8 mouse cellular contexts compared by ENCODE assay signal in genomic region chr2:28792931-28793610, GRCm38 (mm10). TPM values are rescaled to one million over a fixed set of nuclear protein-coding genes. Genes with fewer than 3 reads are reported as not detected.
DNase-seq lines count a peak whose midpoint lies in the region; ATAC-seq and TF ChIP-seq lines count a peak whose summit lies in the region.
"Had no signal": no experiment of that assay in that cellular context is flagged by ENCODE, and none has a peak within 500 bp of the region (broad histone marks: within the 10 kb centered on the region; RNA-seq: fewer than 3 reads in every experiment).

No protein-coding gene starts in this region.

- TF ChIP-seq EP300 in MEL (IDR thresholded peaks at IDR 0.05; ENCODE audit: low read depth in 1 of 2, low read length in 2 of 2), result no peak

- TF ChIP-seq RAD21 in MEL (IDR thresholded peaks at IDR 0.05; ENCODE audit: low read depth, low read length), result no peak

- no peaks in the 10 kb centered on the region for H3K79me2 ChIP-seq in MEL (ENCODE audit: control insufficient read depth, insufficient read depth, low read length, poor library complexity)

- WGBS in forebrain, embryonic 11.5 days, result 26% methylated on average over 5 of the region's 6 CpGs
- WGBS in hindbrain, embryonic 13.5 days, result 22% methylated on average over 5 of the region's 6 CpGs
- 23% methylated on average over 5 of the region's 6 CpGs for WGBS in limb, embryonic 14.5 days
- 24% methylated on average over 6 of the region's 6 CpGs for WGBS in neural tube, embryonic 12.5 days

- no peaks in the 10 kb centered on the region for H3K9me3 ChIP-seq in MEL (replicated peaks; ENCODE audit: insufficient read depth, low read length)
- H3K9me3 ChIP-seq in forebrain, embryonic 11.5 days (ENCODE audit: control insufficient read depth, low read length), result no peaks in the 10 kb centered on the region
- no peaks in the 10 kb centered on the region for H3K9me3 ChIP-seq in hindbrain, embryonic 13.5 days
- no peaks in the 10 kb centered on the region for H3K9me3 ChIP-seq in limb, embryonic 14.5 days (ENCODE audit: control insufficient read depth, low read length)
- H3K9me3 ChIP-seq in neural tube, embryonic 12.5 days, result no peaks in the 10 kb centered on the region

- TF ChIP-seq CTCF in MEL (IDR thresholded peaks at IDR 0.05 in 2 of 3, conservative IDR thresholded peaks at IDR 0.05 in 1 of 3; ENCODE audit: control insufficient read depth in 1 of 3, insufficient read depth in 1 of 3, low read depth in 2 of 3, low read length in 3 of 3, poor library complexity in 1 of 3, severe bottlenecking in 1 of 3), result no peak

- peak overlapping the region; percentile 46 for H3K9ac ChIP-seq in MEL (ENCODE audit: control insufficient read depth, low read depth, low read length, poor library complexity, severe bottlenecking)
- H3K9ac ChIP-seq in forebrain, embryonic 11.5 days (ENCODE audit: low read length), result no peak overlapping the region
- H3K9ac ChIP-seq in hindbrain, embryonic 13.5 days, result no peak overlapping the region
- no peak overlapping the region for H3K9ac ChIP-seq in limb, embryonic 14.5 days (ENCODE audit: low read depth, low read length, severe bottlenecking)
- no peak overlapping the region for H3K9ac ChIP-seq in neural tube, embryonic 12.5 days

- peaks cover 0 to 20% of the 10 kb centered on the region in 2 experiments; a peak in 2 of 4 replicates for H3K36me3 ChIP-seq in MEL (ENCODE audit: control insufficient read depth in 1 of 2, insufficient read depth in 2 of 2, low read length in 2 of 2)
- no peaks in the 10 kb centered on the region for H3K36me3 ChIP-seq in forebrain, embryonic 11.5 days (ENCODE audit: control insufficient read depth, insufficient read depth, low read length)
- H3K36me3 ChIP-seq in hindbrain, embryonic 13.5 days, result no peaks in the 10 kb centered on the region
- H3K36me3 ChIP-seq in limb, embryonic 14.5 days (ENCODE audit: control insufficient read depth, insufficient read depth, low read length), result no peaks in the 10 kb centered on the region
- no peaks in the 10 kb centered on the region for H3K36me3 ChIP-seq in neural tube, embryonic 12.5 days

- no peak overlapping the region for H3K27ac ChIP-seq in MEL (ENCODE audit: control insufficient read depth, low read depth, low read length)
- H3K27ac ChIP-seq in forebrain, embryonic 11.5 days (ENCODE audit: low read depth, low read length), result no peak overlapping the region
- H3K27ac ChIP-seq in hindbrain, embryonic 13.5 days, result peak overlapping the region; percentile 62
- no peak overlapping the region for H3K27ac ChIP-seq in limb, embryonic 14.5 days (replicated peaks; ENCODE audit: low read depth, low read length)
- no peak overlapping the region for H3K27ac ChIP-seq in neural tube, embryonic 12.5 days

- TF ChIP-seq POLR2A in MEL (IDR thresholded peaks at IDR 0.05; ENCODE audit: control insufficient read depth in 1 of 2, insufficient read depth in 1 of 2, low read depth in 1 of 2, low read length in 2 of 2, poor library complexity in 1 of 2), result no peak; a peak in 1 of 4 replicates
- no peak for TF ChIP-seq POLR2A in limb, embryonic 14.5 days (IDR thresholded peaks at IDR 0.05; ENCODE audit: borderline replicate concordance, extremely low read depth, insufficient read depth, insufficient read length)

- peaks cover 12 to 21% of the 10 kb centered on the region in 2 experiments for H3K4me1 ChIP-seq in MEL (ENCODE audit: control insufficient read depth in 1 of 2, insufficient read depth in 2 of 2, low read length in 2 of 2)
- H3K4me1 ChIP-seq in forebrain, embryonic 11.5 days (replicated peaks; ENCODE audit: control insufficient read depth, insufficient read depth, low read length), result peaks cover 4% of the 10 kb centered on the region; the same call in 1 of the 2 replicates
- H3K4me1 ChIP-seq in hindbrain, embryonic 13.5 days (replicated peaks), result peaks cover 29% of the 10 kb centered on the region
- peaks cover 6% of the 10 kb centered on the region for H3K4me1 ChIP-seq in limb, embryonic 14.5 days (ENCODE audit: control insufficient read depth, insufficient read depth, low read length)
- peaks cover 17% of the 10 kb centered on the region; the same call in 1 of the 2 replicates for H3K4me1 ChIP-seq in neural tube, embryonic 12.5 days

- H3K4me2 ChIP-seq in forebrain, embryonic 11.5 days (ENCODE audit: low read depth, low read length, severe bottlenecking), result no peak overlapping the region
- H3K4me2 ChIP-seq in hindbrain, embryonic 13.5 days, result peak overlapping the region; percentile 33
- H3K4me2 ChIP-seq in limb, embryonic 14.5 days (replicated peaks; ENCODE audit: low read depth, low read length, severe bottlenecking), result peak overlapping the region; percentile 22
- peak overlapping the region; percentile 45 for H3K4me2 ChIP-seq in neural tube, embryonic 12.5 days (replicated peaks)

- peak overlapping the region; percentile 33 to 43 for H3K4me3 ChIP-seq in MEL (ENCODE audit: control insufficient read depth in 1 of 2, insufficient read depth in 1 of 2, low read depth in 2 of 2, low read length in 2 of 2)
- no peak overlapping the region for H3K4me3 ChIP-seq in forebrain, embryonic 11.5 days (ENCODE audit: low read depth, low read length)
- no peak overlapping the region for H3K4me3 ChIP-seq in hindbrain, embryonic 13.5 days
- peak overlapping the region; percentile 11; the same call in 1 of the 2 replicates for H3K4me3 ChIP-seq in limb, embryonic 14.5 days (replicated peaks; ENCODE audit: low read length)
- H3K4me3 ChIP-seq in neural tube, embryonic 12.5 days, result no peak overlapping the region
- H3K4me3 ChIP-seq: erythroblast, embryonic 14.5 days had no signal

- no peaks in the 10 kb centered on the region for H3K27me3 ChIP-seq in MEL (ENCODE audit: control insufficient read depth in 1 of 2, insufficient read depth in 2 of 2, low read length in 2 of 2)
- peaks cover 27% of the 10 kb centered on the region for H3K27me3 ChIP-seq in forebrain, embryonic 11.5 days (ENCODE audit: control insufficient read depth, insufficient read depth, low read length)
- H3K27me3 ChIP-seq in hindbrain, embryonic 13.5 days, result peaks cover 25% of the 10 kb centered on the region
- H3K27me3 ChIP-seq in limb, embryonic 14.5 days (ENCODE audit: control insufficient read depth, insufficient read depth, low read length), result no peaks in the 10 kb centered on the region
- H3K27me3 ChIP-seq in neural tube, embryonic 12.5 days (replicated peaks), result 0 out of 2 replicates have a peak, but pooled peaks cover 2% of the 10 kb centered on the region

- ATAC-seq in forebrain, embryonic 11.5 days (replicated peaks; ENCODE audit: low FRiP score), result peak; percentile 58; the same call in 1 of the 2 replicates
- ATAC-seq in hindbrain, embryonic 13.5 days (ENCODE audit: low FRiP score), result peak; percentile 76; the same call in 1 of the 2 replicates
- ATAC-seq in limb, embryonic 14.5 days (ENCODE audit: low FRiP score, low read depth), result peak; percentile 80; the same call in 1 of the 2 replicates
- ATAC-seq in neural tube, embryonic 12.5 days (ENCODE audit: low FRiP score, low read depth), result no peak
- no peak for ATAC-seq in inflammation-experienced regulatory T-cells, adult 6 months

- DNase-seq in A20 (ENCODE audit: low read depth, low spot score) (peak; percentile 13), MEL (ENCODE audit: low read depth, low spot score) (peak; percentile 92)
- DNase-seq in forebrain, embryonic 11.5 days (ENCODE audit: low spot score), result peak; percentile 80
- DNase-seq in limb, embryonic 14.5 days (ENCODE audit: low spot score), result peak; percentile 76

TF ChIP-seq in MEL, 35 proteins besides CTCF, POLR2A, EP300 and RAD21:
- TF ChIP-seq TBP (IDR thresholded peaks at IDR 0.05; ENCODE audit: low read depth, low read length), result no peak
- no peak for TF ChIP-seq ZKSCAN1 (IDR thresholded peaks at IDR 0.05; ENCODE audit: low read depth, low read length)
- TF ChIP-seq POLR2AphosphoS5 (IDR thresholded peaks at IDR 0.05; ENCODE audit: borderline replicate concordance, low read depth, low read length), result no peak
- TF ChIP-seq TCF12 (IDR thresholded peaks at IDR 0.05; ENCODE audit: low read depth, low read length), result no peak
- peak; percentile 94; the same call in 1 of the 2 replicates for TF ChIP-seq JUND (IDR thresholded peaks at IDR 0.05; ENCODE audit: low read depth, low read length)
- peak; percentile 40; the same call in 1 of the 2 replicates for TF ChIP-seq ELF1 (IDR thresholded peaks at IDR 0.05; ENCODE audit: low read depth, low read length)

RNA-seq across cellular contexts. Expression of gene Gtf3c4, which starts 47.1 kb away (rescaled TPM):
- total RNA-seq in MEL (2012; rRNA removed), result 34.7 and 37.4 TPM in 2 replicates
- 10 to 100 TPM in 1 of 2 experiments, not detected in 1; 28.3 TPM for polyA plus RNA-seq in MEL (2012; ENCODE audit: insufficient read depth in 1 of 2, insufficient read length in 2 of 2, low read depth in 1 of 2, low replicate concordance in 2 of 2, missing spikeins in 1 of 2)
- 36.3 and 36.6 TPM in 2 replicates for polyA plus RNA-seq in forebrain, embryonic 11.5 days (2014; fragmentation: Nextera tagmentation; extraction: Ambion mirVana)
- 18.2 and 18.6 TPM in 2 replicates for polyA plus RNA-seq in hindbrain, embryonic 13.5 days (2015; fragmentation: Nextera tagmentation; extraction: Ambion mirVana)
- 15.6 and 16.2 TPM in 2 replicates for polyA plus RNA-seq in limb, embryonic 14.5 days (2012; rRNA removed)
- 20.9 and 23.7 TPM in 2 replicates for polyA plus RNA-seq in limb, embryonic 14.5 days (2014; fragmentation: Nextera tagmentation; extraction: Ambion mirVana)
- polyA plus RNA-seq in neural tube, embryonic 12.5 days (2016; fragmentation: Nextera tagmentation; extraction: Ambion mirVana), result 25.2 and 29.2 TPM in 2 replicates
- 1 to 10 TPM; 1.5 to 3.1 (median 1.9) TPM for polyA plus RNA-seq in inflammation-experienced regulatory T-cells, adult 6 months (2017; shearing (Covaris generic))

RNA-seq across cellular contexts. Expression of gene Ddx31, which starts 47.1 kb away (rescaled TPM):
- 22.8 and 26.0 TPM in 2 replicates for total RNA-seq in MEL (2012; rRNA removed)
- 10 to 100 TPM in 1 of 2 experiments, not detected in 1; 20.9 TPM for polyA plus RNA-seq in MEL (2012; ENCODE audit: insufficient read depth in 1 of 2, insufficient read length in 2 of 2, low read depth in 1 of 2, low replicate concordance in 2 of 2, missing spikeins in 1 of 2)
- polyA plus RNA-seq in forebrain, embryonic 11.5 days (2014; fragmentation: Nextera tagmentation; extraction: Ambion mirVana), result 19.7 and 21.6 TPM in 2 replicates
- 14.1 and 15.9 TPM in 2 replicates for polyA plus RNA-seq in hindbrain, embryonic 13.5 days (2015; fragmentation: Nextera tagmentation; extraction: Ambion mirVana)
- polyA plus RNA-seq in limb, embryonic 14.5 days (2012; rRNA removed), result 12.9 and 13.1 TPM in 2 replicates
- 13.3 and 15.1 TPM in 2 replicates for polyA plus RNA-seq in limb, embryonic 14.5 days (2014; fragmentation: Nextera tagmentation; extraction: Ambion mirVana)
- 15.3 and 15.7 TPM in 2 replicates for polyA plus RNA-seq in neural tube, embryonic 12.5 days (2016; fragmentation: Nextera tagmentation; extraction: Ambion mirVana)
- 10 to 100 TPM; 11.2 to 17.9 (median 11.8) TPM for polyA plus RNA-seq in inflammation-experienced regulatory T-cells, adult 6 months (2017; shearing (Covaris generic))

Comparison
In these comparisons a context has a peak if more than half of its experiments do, and no peak if none do; other contexts are left out.
1. DNase-seq: peak in every context shown above with its lines; median percentile 92 in MEL; 80 in forebrain, embryonic 11.5 days; 76 in limb, embryonic 14.5 days; 13 in A20.
2. H3K4me3 ChIP-seq: peak in MEL (2 of 2) and limb, embryonic 14.5 days (single experiment); none in forebrain, embryonic 11.5 days (single experiment), hindbrain, embryonic 13.5 days (single experiment) and neural tube, embryonic 12.5 days (single experiment).
3. ATAC-seq: peak in forebrain, embryonic 11.5 days (single experiment), hindbrain, embryonic 13.5 days (single experiment) and limb, embryonic 14.5 days (single experiment); none in neural tube, embryonic 12.5 days (single experiment) and inflammation-experienced regulatory T-cells, adult 6 months (single experiment).